Mouse (Mus musculus) right cerebral cortex, postnatal 14 days (tissue): ENCODE results near the gene Srarp.

Source experiments
- DNase-seq: peaks from one replicate; pipeline ENCODE4 v3.0.0; 2022

The Srarp gene

GRCm38 (mm10) chr4:141456193-141456938 is 20.5 kb upstream of the Srarp start:
- DNase-seq, result no peak

- DNase-seq, result no peak
Observed at GRCm38 (mm10) chr4:141455526-141455925, 19.6 kb upstream of the Srarp start.

- no peak for DNase-seq
Observed at GRCm38 (mm10) chr4:141454581-141455350, 18.9 kb upstream of the Srarp start.

GRCm38 (mm10) chr4:141451916-141452450 is 16.1 kb upstream of the Srarp start:
- no peak for DNase-seq

- DNase-seq, result no peak
Observed at GRCm38 (mm10) chr4:141451251-141451650, 15.3 kb upstream of the Srarp start.

GRCm38 (mm10) chr4:141446211-141446610 is 10.3 kb upstream of the Srarp start:
- peak; percentile 19 for DNase-seq

- peak; percentile 6 for DNase-seq
Observed at GRCm38 (mm10) chr4:141445328-141445720, 9.4 kb upstream of the Srarp start.

GRCm38 (mm10) chr4:141444451-141445327 is 8.8 kb upstream of the Srarp start, which contains the start of gene Zbtb17:
Gene Zbtb17 (plus strand): TSS chr4:141444654.
- DNase-seq, result peak; percentile 87

GRCm38 (mm10) chr4:141443641-141444429 is 7.9 kb upstream of the Srarp start:
- DNase-seq, result no peak

- no peak for DNase-seq
Observed at GRCm38 (mm10) chr4:141440877-141441276, 5.0 kb upstream of the Srarp start.

GRCm38 (mm10) chr4:141439083-141439803 is 3.3 kb upstream of the Srarp start:
- no peak for DNase-seq

GRCm38 (mm10) chr4:141433191-141433590 is 2.7 kb downstream of the Srarp start:
- no peak for DNase-seq

- no peak for DNase-seq
Observed at GRCm38 (mm10) chr4:141432666-141433065, 3.2 kb downstream of the Srarp start.

- peak; percentile 56 for DNase-seq
Observed at GRCm38 (mm10) chr4:141430997-141431396, 4.9 kb downstream of the Srarp start.

- no peak for DNase-seq
Observed at GRCm38 (mm10) chr4:141429847-141430246, 6.1 kb downstream of the Srarp start.

- no peak for DNase-seq
Observed at GRCm38 (mm10) chr4:141429381-141429780, 6.5 kb downstream of the Srarp start.

- no peak for DNase-seq
Observed at GRCm38 (mm10) chr4:141427921-141428320, 8.0 kb downstream of the Srarp start.

- no peak for DNase-seq
Observed at GRCm38 (mm10) chr4:141426796-141427745, 8.8 kb downstream of the Srarp start.

GRCm38 (mm10) chr4:141425484-141426479 is 10.1 kb downstream of the Srarp start:
- DNase-seq, result peak; percentile 67
